Mouse (Mus musculus): Measurements from ENCODE around the gene Kif5a. TPM values are rescaled to one million over a fixed set of nuclear protein-coding genes. Genes with fewer than 3 reads are reported as not detected.
A peak's percentile ranks its signal among the peaks of the same experiment; 100 is the strongest.
"Not testable (repeated sequence)": the region's sequence is repeated elsewhere in the genome, so short reads cannot be mapped to it uniquely, and the experiment has no call there.

The Kif5a gene
- total RNA-seq (2021): 1 to 10 TPM in 1 of 2 experiments, under 1 TPM in 1; 0.70 to 1.2 TPM

GRCm38 (mm10) chr10:127262548-127263398 lies at the start of gene Kif5a:
TSS of gene Kif5a (minus strand) at chr10:127263348.
- no peak for DNase-seq

- no peak for DNase-seq
These were observed 49.7 kb upstream of the Kif5a start for GRCm38 (mm10) chr10:127312858-127313257.

DNA sequence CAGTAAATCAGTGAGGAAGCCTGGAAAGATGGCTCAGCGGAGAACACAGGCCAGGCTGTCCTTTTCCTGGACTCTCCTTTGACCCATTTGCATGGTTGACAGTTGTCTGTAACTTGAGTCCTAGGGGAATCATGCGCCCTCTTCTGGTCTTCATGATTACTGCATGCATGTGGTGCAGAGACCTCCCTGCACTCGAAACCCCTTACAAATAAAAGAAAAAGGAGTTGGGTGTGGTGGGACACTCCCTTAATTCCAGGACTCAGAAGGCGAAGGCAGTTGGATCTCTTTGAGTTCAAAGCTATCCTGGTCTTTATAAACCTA lies 49.2 kb upstream of the Kif5a start:
- DNase-seq: peak; percentile 89

DNA sequence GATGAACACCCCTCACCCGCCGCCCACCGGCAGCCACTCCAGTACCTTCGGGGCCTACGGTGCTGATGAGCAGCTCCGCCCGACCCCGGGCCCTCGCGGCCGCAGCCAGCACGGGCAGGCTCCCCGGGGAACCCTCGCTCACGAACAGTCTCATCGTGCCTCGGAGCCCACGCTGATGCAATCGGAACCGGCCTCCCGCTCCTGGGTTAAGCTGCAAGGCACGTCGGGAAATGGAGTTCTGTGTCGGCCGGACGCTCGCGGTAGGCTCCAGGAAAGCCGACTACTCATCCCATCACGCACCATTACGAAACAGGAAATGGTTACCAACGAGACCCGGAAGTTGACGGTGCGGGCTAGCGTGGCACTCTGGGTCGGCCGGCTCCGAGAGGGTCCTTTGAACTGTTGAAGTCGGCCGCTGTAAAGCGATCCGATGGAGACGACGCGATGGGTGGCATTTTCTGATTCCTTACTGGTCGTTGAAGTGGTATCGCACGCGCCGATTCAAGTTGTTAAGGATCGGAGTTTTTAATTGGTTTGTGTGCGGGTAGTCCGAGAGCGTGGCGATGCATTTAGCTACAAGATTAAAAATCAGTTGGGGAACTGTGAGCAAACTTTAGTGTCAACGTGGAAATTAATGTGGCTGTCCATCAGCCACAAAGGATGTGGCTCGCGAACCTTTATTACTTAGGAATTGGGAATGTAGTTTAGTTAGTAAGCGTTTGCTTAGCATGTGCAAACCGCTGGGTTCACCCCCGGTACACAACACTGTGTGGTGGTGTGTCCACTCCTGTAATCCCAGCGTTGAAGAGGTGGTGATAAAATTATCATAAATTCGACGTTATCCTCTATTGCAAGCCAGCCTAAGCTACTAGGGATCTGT lies 48.6 kb upstream of the Kif5a start, which contains the start of gene Mars:
Gene Mars (minus strand): TSS at position 311 of the 880 bp plus-strand sequence.
- peak; percentile 94 for DNase-seq

- DNase-seq: peak; percentile 55
These were observed 47.7 kb upstream of the Kif5a start for GRCm38 (mm10) chr10:127310523-127311475.

- not testable (repeated sequence) for DNase-seq
These were observed 46.0 kb upstream of the Kif5a start for GRCm38 (mm10) chr10:127309167-127309566.

- DNase-seq: no peak
These were observed 40.0 kb upstream of the Kif5a start for GRCm38 (mm10) chr10:127303136-127303535.

GRCm38 (mm10) chr10:127300361-127300760 lies 37.2 kb upstream of the Kif5a start:
- DNase-seq: no peak

DNA sequence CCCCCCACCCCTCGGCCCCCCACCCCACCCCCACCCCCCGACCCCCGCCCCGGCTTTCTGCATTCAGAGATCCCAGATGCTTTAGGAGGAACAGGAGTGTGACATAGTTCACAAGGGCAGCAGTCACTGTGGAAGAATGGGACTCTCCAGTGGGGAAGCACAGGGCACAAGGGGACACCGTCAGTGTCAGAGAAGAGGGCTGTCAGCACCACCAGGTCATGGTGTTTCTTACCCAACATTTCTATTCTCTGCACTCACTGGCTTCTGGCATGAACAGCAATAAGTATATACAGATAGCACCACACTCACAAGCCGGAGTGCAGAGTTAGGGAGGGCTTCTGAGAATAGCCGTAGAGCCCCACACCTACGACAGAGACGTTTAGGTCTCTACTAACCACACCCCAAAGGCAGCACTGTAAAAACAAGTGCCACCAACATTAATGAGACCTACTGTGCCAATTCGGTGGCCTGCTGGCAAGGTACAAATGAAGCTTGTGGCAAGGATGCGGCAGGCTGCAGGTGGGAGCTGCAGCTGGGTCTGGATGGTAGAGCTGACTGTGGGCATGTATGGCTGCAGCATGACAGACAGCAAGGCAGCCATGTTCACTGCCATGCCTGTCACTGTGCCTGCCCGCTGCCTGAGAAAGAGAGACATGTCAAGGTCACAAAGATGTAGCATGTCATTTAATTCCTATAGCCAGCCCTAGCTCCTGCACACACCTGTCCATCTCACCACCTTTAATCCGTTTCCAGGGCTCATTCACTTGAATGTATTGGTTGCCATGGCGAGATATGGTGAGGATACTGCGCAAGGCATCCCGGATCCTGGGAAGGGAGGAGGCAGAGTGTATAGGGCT lies 34.1 kb upstream of the Kif5a start:
- DNase-seq: no peak

DNA sequence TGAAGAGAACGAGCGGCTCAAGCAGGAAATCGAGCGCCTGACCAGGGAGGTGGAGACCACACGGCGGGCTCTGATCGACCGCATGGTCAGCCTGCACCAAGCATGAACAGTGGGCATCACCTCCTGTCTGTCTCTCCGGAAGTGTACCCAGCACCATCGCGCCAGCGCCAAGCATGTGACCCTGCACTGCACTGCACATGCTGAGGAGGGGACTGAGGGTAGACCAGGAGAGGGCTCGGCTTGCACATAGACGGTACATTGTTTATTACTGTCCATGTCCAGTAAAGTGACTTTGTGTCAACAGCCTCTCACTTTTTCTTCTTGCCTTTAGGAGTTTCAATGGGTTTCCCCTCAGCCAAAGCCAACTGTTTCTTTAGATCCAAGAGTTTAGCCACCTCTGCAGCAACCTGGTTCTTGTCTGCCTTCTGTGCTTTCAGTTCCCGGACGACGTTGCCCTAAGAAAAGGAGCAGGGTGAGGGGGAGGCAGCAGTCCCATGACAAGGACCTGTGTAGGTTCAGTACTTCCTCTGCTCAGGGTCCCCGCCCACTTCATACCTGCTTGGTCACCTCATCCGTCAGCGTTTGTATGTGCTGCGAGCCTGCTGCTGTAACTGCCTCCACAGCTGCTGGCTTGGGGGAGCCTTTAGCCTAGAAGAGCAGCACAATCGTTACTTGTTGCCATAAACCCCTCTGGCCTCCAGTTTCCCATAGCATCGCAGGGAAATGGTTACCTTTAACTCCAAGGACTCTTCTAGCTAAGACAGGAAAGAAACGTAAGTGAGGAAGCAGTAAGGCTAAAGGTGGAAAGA lies 33.0 kb upstream of the Kif5a start:
- no peak for DNase-seq

- no peak for DNase-seq
These were observed 31.9 kb upstream of the Kif5a start for GRCm38 (mm10) chr10:127294895-127295510.

DNA sequence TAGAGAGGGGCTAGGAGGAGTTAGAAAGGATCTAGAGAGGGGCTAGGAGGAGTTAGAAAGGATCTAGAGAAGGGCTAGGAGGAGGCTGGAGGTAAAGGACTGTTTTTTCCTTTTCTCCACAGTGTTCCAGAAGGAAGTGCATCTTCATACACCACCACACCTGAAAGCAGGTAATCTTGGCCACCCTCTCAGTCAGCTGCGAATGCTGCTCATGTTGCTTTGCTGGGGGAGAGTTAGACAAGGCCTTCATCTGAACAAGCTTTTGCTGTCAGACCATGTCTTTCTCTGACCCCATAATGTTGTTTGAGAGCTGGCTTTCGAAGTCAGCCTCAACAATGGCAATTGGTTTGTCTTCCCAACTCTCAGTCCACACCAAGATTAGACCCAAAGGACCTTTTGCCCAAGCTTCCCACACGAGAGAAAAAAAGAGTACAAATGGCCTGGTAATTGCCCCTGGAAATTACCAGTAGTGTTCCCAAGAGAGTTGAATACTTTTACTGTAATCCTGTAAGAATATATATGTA lies 30.5 kb upstream of the Kif5a start:
- DNase-seq: no peak

GRCm38 (mm10) chr10:127292987-127293538 lies 29.9 kb upstream of the Kif5a start:
- no peak for DNase-seq

DNA sequence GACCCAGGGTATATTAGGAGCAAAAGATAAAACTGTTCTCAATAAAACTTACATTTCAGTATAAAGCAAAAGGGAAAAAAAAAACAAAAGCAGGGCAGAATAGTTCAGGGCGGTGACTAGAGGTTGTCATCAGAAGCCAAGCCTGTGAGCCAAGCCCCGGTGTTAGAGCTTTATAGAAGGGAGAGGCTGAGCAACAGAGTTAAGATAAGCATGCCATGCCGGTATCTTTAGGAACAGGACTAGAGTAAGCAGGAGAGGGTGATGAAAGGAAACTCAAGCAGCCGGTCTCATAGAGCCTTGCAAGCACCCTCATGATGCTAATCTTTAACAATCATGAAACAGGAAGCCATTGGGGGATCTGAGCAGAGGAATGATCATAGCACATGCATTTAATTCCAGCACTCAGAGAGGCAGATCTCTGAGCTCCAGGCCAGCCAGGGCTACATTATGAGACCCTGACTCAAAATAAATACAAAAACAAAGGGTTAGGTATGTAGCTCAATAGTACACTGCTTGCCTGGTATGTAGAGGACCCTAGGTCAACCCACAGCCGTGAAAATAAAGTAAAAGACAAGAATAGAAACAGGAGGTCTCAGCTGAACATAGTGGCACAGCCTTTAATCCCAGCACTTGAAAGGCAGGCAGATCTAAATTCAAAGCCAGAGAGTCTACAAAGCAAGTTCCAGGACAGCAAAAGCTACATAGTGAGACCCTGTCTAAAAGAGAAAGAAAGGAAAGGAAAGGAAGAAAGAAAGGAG lies 28.9 kb upstream of the Kif5a start:
- DNase-seq: no peak

DNA sequence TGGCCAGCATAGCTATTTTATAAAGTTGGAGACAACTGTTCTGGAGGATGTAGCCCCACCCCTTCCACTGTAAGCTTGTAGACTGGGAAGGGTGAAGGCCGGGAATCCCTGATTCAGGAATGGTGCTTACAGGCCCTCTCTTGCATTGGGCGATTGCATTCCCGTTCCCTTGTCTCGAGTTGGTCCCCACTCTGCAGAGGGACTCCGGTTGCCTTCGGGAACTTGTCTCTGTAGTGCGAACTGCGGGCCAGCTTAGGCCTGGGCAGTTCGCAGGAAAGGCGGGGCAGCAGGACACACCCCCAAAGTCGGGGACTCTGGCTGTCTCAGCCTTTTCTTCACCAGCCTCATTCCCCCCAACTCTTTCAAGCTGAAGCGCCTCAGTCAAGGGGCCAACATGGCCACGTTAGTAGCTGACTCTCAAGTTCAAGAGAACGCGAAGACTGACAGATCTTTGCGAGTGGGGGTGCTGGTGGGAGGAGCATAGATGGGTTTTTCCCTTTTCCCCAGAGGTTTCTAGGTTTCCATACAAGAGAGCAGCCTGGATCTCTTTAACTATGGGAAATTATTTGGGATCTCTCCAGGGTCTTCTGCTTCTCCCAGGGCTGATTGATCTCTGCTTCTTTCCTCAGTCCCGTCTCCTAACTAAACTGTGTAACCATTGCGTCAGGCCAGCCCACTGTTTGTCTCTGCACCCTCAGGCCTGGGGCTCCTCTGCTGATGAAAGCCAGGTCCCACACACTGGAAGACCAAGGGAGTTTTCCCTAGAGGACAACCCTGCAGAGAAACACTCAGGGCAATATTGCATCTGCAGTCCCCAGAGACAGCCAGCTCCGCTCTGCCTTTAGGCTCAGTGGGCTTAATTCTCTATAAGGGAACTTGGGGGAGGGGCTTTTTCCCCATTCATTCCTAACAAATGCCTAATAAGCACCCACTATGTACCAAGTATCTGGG lies 28.1 kb upstream of the Kif5a start:
- peak; percentile 69 for DNase-seq

DNA sequence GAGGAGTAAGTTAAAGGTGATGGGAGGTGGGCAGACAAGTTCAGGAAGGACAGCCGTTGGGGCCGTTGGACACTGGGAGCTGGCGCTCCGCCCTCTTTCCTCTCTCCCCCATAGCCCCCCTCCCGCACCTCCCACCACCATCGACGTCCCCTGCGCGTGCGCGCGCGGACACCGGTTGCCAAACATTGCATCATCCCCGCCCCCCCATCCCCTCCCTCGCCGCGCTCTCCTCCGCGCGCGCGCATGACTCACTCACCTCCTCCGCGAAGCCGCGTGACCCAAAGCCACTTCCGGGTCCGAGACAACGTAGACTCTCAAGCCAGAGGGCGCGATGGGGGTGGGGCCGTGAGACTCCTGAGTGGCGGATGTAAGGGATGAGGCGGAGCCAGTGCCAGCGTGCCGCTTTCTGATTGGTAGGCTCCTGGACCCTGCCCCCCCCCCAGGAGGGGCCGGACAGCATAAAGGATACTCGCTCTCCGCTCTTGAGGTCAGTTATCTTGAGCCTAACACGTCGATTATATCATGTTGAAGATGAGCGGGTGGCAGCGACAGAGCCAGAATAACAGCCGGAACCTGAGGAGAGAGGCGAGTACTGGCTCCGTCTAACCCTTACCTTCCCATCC lies 27.3 kb upstream of the Kif5a start:
- peak; percentile 100 for DNase-seq

Data from heart, postnatal 4 days (tissue).